Mouse (Mus musculus) heart, embryonic 15.5 days (tissue): ENCODE measurements around the gene Lrcol1. TPM values are rescaled to one million over a fixed set of nuclear protein-coding genes. Genes with fewer than 3 reads are reported as not detected.
A peak's percentile ranks its signal among the peaks of the same experiment; 100 is the strongest.

Experiments
- ATAC-seq: fragments of 200-750 bp; cut with Nextera tagmentation; replicated peaks from 2 replicates; pipeline ENCODE4 v1.8.0; 2017; ENCODE audit warnings: low read depth, moderate TSS enrichment; ENCODE audit not compliant: insufficient number of reproducible peaks, insufficient read depth, low FRiP score
- H3K27ac ChIP-seq: fragments of 300-500 bp; sonication (generic); 2 replicates; pipeline ENCODE4 v1.5.1; 2015; ENCODE audit warnings: mild to moderate bottlenecking, inconsistent platforms
- H3K27me3 ChIP-seq: fragments of 300-500 bp; sonication (generic); 2 replicates; pipeline ENCODE4 v1.6.1; 2015; ENCODE audit warnings: inconsistent platforms
- H3K36me3 ChIP-seq: fragments of 300-500 bp; sonication (generic); 2 replicates; pipeline ENCODE4 v1.6.1; 2015; ENCODE audit warnings: mild to moderate bottlenecking, inconsistent platforms
- H3K4me1 ChIP-seq: fragments of 300-500 bp; sonication (generic); replicated peaks from 2 replicates; pipeline ENCODE4 v1.6.1; 2015; ENCODE audit warnings: inconsistent platforms
- H3K4me2 ChIP-seq: fragments of 300-500 bp; sonication (generic); 2 replicates; pipeline ENCODE4 v1.6.1; 2015; ENCODE audit warnings: inconsistent platforms, mild to moderate bottlenecking, moderate library complexity
- H3K4me3 ChIP-seq: fragments of 300-500 bp; sonication (generic); 2 replicates; pipeline ENCODE4 v1.5.1; 2015; ENCODE audit warnings: mild to moderate bottlenecking, inconsistent platforms
- H3K9ac ChIP-seq: fragments of 300-500 bp; sonication (generic); 2 replicates; pipeline ENCODE4 v1.6.1; 2015; ENCODE audit warnings: mild to moderate bottlenecking, inconsistent platforms
- H3K9me3 ChIP-seq: fragments of 300-500 bp; sonication (generic); replicated peaks from 2 replicates; pipeline ENCODE4 v1.6.1; 2016; ENCODE audit warnings: inconsistent platforms
- WGBS: fragments of 180-500 bp; shearing (Covaris S2); methylation state at CpG from one replicate; pipeline ENCODE4 v1.1.7; 2015; ENCODE audit warnings: mixed read lengths; 5-methylcytosine and 5-hydroxymethylcytosine counted together
- polyA plus RNA-seq: library from polyadenylated mRNA; unstranded; fragments of >200 nt; fragmentation: Nextera tagmentation; extraction: Ambion mirVana; gene quantifications from 2 replicates; pipeline ENCODE4 v1.2.1, GENCODE M21; 2015

The Lrcol1 gene
- not detected in 2 replicates for polyA plus RNA-seq

- H3K4me3 ChIP-seq = no peak within 1 kb of the TSS
- H3K4me1 ChIP-seq = peaks cover 12% of the 10 kb centered on the region
- H3K36me3 ChIP-seq = no peaks in the 10 kb centered on the region
- peaks cover 51% of the 10 kb centered on the region for H3K27me3 ChIP-seq
- ATAC-seq = no peak
- no peaks in the 10 kb centered on the region for H3K9me3 ChIP-seq
- no peak within 1 kb of the TSS for H3K9ac ChIP-seq
- H3K27ac ChIP-seq = no peak within 1 kb of the TSS
- H3K4me2 ChIP-seq = no peak within 1 kb of the TSS
- WGBS = 66% methylated on average over 4 of the region's 4 CpGs
Observed at GRCm38 (mm10) chr5:110344524-110344923, at the start of gene Lrcol1. Lrcol1 (plus strand) TSS chr5:110344730.

DNA sequence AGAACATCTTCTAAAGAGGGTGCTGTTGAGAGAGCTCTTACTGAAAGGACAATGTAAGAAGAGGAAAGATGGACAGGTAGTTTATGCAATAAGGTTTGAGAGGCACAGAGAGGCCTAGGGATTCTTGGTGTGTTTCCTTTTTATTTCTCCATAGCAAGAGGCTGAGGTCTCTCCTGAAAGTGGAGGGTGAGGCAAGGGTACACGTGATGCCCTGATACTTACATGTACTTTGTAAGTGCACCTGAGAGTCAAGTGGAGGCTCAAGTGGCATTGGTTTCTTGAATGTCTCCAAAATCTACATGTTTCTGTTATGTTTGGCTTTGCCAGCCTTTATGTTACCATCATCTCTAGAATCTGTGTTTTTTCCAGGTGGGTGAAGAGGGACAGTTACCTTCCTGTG is 47.9 kb upstream of the Lrcol1 start:
- H3K36me3 ChIP-seq = peaks cover 21% of the 10 kb centered on the region
- WGBS = 81% methylated on average over 1 of the region's 1 CpGs

GRCm38 (mm10) chr5:110300591-110300990 is 43.9 kb upstream of the Lrcol1 start:
- 90% methylated on average over 2 of the region's 2 CpGs for WGBS
- Histone ChIP-seq H3K9ac (no peak overlapping the region), H3K27me3 (no peaks in the 10 kb centered on the region), H3K36me3 (peaks cover 35% of the 10 kb centered on the region), H3K4me3 (no peak overlapping the region), H3K9me3 (no peaks in the 10 kb centered on the region), H3K4me2 (no peak overlapping the region), H3K27ac (no peak overlapping the region), H3K4me1 (no peaks in the 10 kb centered on the region)
- no peak for ATAC-seq

More for the DNA sequence above, 47.9 kb upstream of the Lrcol1 start:
- Histone ChIP-seq H3K27ac (no peak overlapping the region), H3K4me2 (no peak overlapping the region), H3K4me3 (no peak overlapping the region), H3K9me3 (no peaks in the 10 kb centered on the region), H3K27me3 (no peaks in the 10 kb centered on the region), H3K4me1 (no peaks in the 10 kb centered on the region), H3K9ac (no peak overlapping the region)
- no peak for ATAC-seq

GRCm38 (mm10) chr5:110308861-110309260 is 35.7 kb upstream of the Lrcol1 start:
- no peaks in the 10 kb centered on the region for H3K27me3 ChIP-seq
- no peaks in the 10 kb centered on the region for H3K4me1 ChIP-seq
- H3K9ac ChIP-seq = no peak overlapping the region
- 96% methylated on average over 7 of the region's 7 CpGs for WGBS
- no peaks in the 10 kb centered on the region for H3K9me3 ChIP-seq
- no peak overlapping the region for H3K4me3 ChIP-seq
- H3K36me3 ChIP-seq = peaks cover 61% of the 10 kb centered on the region
- ATAC-seq = no peak
- no peak overlapping the region for H3K27ac ChIP-seq
- no peak overlapping the region for H3K4me2 ChIP-seq

GRCm38 (mm10) chr5:110313127-110313526 is 31.4 kb upstream of the Lrcol1 start:
- H3K4me3 ChIP-seq = no peak overlapping the region
- peaks cover 43% of the 10 kb centered on the region for H3K36me3 ChIP-seq
- no peaks in the 10 kb centered on the region for H3K27me3 ChIP-seq
- WGBS = 87% methylated on average over 3 of the region's 3 CpGs
- no peak overlapping the region for H3K4me2 ChIP-seq
- no peaks in the 10 kb centered on the region for H3K9me3 ChIP-seq
- no peaks in the 10 kb centered on the region for H3K4me1 ChIP-seq
- no peak overlapping the region for H3K27ac ChIP-seq
- no peak overlapping the region for H3K9ac ChIP-seq
- no peak for ATAC-seq

DNA sequence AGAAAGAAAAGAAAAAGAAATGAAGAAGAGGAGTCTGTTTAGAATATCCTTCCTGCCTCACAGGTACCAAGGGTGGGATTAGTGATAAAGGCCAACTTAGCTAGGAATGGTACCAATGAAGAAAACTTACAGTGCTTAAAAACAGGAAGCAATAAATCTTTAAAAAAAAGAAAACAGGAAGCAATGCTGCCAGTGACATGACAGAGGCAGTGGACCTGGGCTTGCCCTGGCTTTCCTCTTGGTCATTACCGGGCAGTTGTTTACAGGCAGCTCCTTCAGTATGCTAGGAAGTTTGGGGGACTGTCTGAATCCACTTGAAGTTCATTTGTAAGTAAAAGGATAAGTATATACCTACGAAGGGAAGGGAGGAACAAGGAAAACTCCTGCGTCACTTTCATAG is 14.0 kb upstream of the Lrcol1 start:
- Histone ChIP-seq H3K27me3 (no peaks in the 10 kb centered on the region), H3K4me1 (no peaks in the 10 kb centered on the region), H3K9ac (no peak overlapping the region), H3K4me2 (no peak overlapping the region), H3K9me3 (no peaks in the 10 kb centered on the region), H3K36me3 (peaks cover 65% of the 10 kb centered on the region), H3K27ac (no peak overlapping the region), H3K4me3 (no peak overlapping the region)
- WGBS = 83% methylated on average over 3 of the region's 3 CpGs
- no peak for ATAC-seq

DNA sequence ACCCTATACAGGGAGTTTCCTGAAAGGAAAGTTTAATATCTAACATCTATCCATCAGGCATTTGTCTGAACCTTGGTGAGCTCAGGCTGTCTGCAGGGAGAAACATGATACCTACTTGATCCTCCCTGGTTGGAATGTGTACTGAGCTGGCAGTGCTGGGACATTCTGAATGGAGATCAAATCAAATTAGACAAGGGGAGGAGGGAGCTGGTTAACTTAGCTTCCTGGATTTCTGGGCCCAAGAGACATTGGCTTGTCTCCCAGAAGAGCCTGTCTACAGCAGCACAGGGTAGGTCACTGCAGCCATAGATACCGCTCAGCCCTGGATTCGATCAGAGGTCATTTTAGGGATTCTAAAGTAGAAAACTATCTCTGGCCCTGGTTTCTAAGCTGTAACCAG is 5.7 kb upstream of the Lrcol1 start:
- Histone ChIP-seq H3K9me3 (no peaks in the 10 kb centered on the region), H3K4me3 (no peak overlapping the region), H3K27ac (no peak overlapping the region), H3K27me3 (peaks cover 30% of the 10 kb centered on the region), H3K9ac (no peak overlapping the region), H3K4me1 (peaks cover 16% of the 10 kb centered on the region), H3K4me2 (no peak overlapping the region), H3K36me3 (peaks cover 26% of the 10 kb centered on the region)
- ATAC-seq = no peak
- 65% methylated on average over 2 of the region's 2 CpGs for WGBS

GRCm38 (mm10) chr5:110342648-110343284 is 1.8 kb upstream of the Lrcol1 start, which contains the start of gene P2rx2:
P2rx2 (minus strand) TSS chr5:110343212.
- Histone ChIP-seq H3K27me3 (peaks cover 51% of the 10 kb centered on the region), H3K36me3 (no peaks in the 10 kb centered on the region), H3K27ac (no peak within 1 kb of the TSS), H3K4me3 (peak within 1 kb of the TSS; percentile 51), H3K9ac (peak within 1 kb of the TSS; percentile 51), H3K4me2 (peak within 1 kb of the TSS; percentile 91), H3K9me3 (no peaks in the 10 kb centered on the region), H3K4me1 (peaks cover 16% of the 10 kb centered on the region)
- WGBS = 2% methylated on average over 43 of the region's 43 CpGs
- ATAC-seq = peak; percentile 50; the same call in 1 of the 2 replicates

DNA sequence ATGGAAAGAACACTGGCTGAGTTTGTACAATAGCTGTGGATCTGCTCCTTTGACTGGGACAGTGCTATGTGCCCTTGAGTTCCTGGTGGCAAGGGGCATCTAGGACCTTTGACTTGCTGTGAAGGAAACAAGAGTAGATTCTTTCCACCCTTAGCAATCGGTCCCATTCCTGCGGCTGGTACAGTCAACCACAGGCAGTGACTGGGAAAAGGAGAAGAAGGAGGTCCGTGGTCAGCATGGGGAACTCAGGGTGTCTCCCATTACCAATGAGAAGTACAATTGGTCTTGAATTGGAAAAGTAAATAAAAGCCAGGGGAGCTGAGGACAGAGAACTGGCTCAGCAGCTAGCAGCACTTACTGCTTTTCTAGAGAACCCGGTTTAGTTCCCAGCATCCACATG is 1.0 kb downstream of the Lrcol1 start:
- ATAC-seq = no peak
- peaks cover 12% of the 10 kb centered on the region for H3K4me1 ChIP-seq
- no peaks in the 10 kb centered on the region for H3K9me3 ChIP-seq
- no peak overlapping the region for H3K4me2 ChIP-seq
- 81% methylated on average over 4 of the region's 4 CpGs for whole genome bisulfite sequencing
- no peak overlapping the region for H3K4me3 ChIP-seq
- no peak overlapping the region for H3K27ac ChIP-seq
- no peak overlapping the region for H3K9ac ChIP-seq
- no peaks in the 10 kb centered on the region for H3K36me3 ChIP-seq
- peaks cover 51% of the 10 kb centered on the region for H3K27me3 ChIP-seq

DNA sequence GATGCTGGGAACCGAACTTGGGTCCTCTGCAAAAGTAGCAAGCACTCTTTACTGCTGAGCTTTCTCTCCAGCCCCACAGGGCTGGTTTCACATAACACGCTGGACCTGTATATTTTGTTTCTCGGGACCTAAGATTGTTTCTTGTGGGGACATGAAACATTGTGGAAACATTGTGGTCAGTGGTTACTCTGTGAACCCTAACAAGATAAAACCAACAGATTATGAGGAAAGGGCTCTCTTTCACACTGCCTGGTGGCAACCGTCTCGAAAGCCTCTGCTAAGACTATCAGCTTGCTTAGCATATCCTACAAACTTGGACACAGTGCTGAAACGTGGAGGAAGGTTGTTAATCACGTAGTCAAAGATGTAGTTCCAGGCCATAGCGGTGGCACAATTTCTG is 2.5 kb downstream of the Lrcol1 start:
- H3K27me3 ChIP-seq = peaks cover 39% of the 10 kb centered on the region
- 71% methylated on average over 8 of the region's 8 CpGs for WGBS
- no peaks in the 10 kb centered on the region for H3K9me3 ChIP-seq
- no peak overlapping the region for H3K4me2 ChIP-seq
- ATAC-seq = no peak
- H3K27ac ChIP-seq = no peak overlapping the region
- H3K4me3 ChIP-seq = no peak overlapping the region
- no peak overlapping the region for H3K9ac ChIP-seq
- H3K36me3 ChIP-seq = no peaks in the 10 kb centered on the region
- peaks cover 12% of the 10 kb centered on the region for H3K4me1 ChIP-seq

GRCm38 (mm10) chr5:110354716-110355115 is 10.2 kb downstream of the Lrcol1 start:
- Histone ChIP-seq H3K4me1 (peaks cover 2% of the 10 kb centered on the region; the same call in 1 of the 2 replicates), H3K9me3 (no peaks in the 10 kb centered on the region), H3K4me2 (no peak overlapping the region), H3K27me3 (peaks cover 21% of the 10 kb centered on the region), H3K4me3 (no peak overlapping the region), H3K9ac (no peak overlapping the region), H3K27ac (no peak overlapping the region), H3K36me3 (no peaks in the 10 kb centered on the region)
- WGBS = 13% methylated on average over 7 of the region's 7 CpGs
- no peak for ATAC-seq

GRCm38 (mm10) chr5:110357531-110358179 is 13.1 kb downstream of the Lrcol1 start:
- Histone ChIP-seq H3K9me3 (no peaks in the 10 kb centered on the region), H3K27ac (no peak overlapping the region), H3K9ac (no peak overlapping the region), H3K36me3 (no peaks in the 10 kb centered on the region), H3K4me3 (no peak overlapping the region), H3K4me2 (no peak overlapping the region), H3K27me3 (peaks cover 21% of the 10 kb centered on the region), H3K4me1 (peaks cover 2% of the 10 kb centered on the region; the same call in 1 of the 2 replicates)
- WGBS = 34% methylated on average over 9 of the region's 9 CpGs
- no peak for ATAC-seq
